Comparison of ENCODE assay signal across 14 mouse cellular contexts in genomic region chr11:86878327-86879065, GRCm38 (mm10).
DNase-seq lines count a peak whose midpoint lies in the region; ATAC-seq and TF ChIP-seq lines count a peak whose summit lies in the region.
"Had no signal": no experiment of that assay in that cellular context is flagged by ENCODE, and none has a peak within 500 bp of the region (broad histone marks: within the 10 kb centered on the region; RNA-seq: fewer than 3 reads in every experiment).

No protein-coding gene starts in this region.

- H3K27me3 ChIP-seq in intestine, postnatal 0 days (replicated peaks; ENCODE audit: control insufficient read depth, insufficient read depth, low read length): no peaks in the 10 kb centered on the region
- no peaks in the 10 kb centered on the region for H3K27me3 ChIP-seq in intestine, embryonic 16.5 days (replicated peaks; ENCODE audit: control insufficient read depth, insufficient read depth, low read length)
- H3K27me3 ChIP-seq: limb, embryonic 15.5 days had no signal

- no peak overlapping the region for H3K4me3 ChIP-seq in intestine, postnatal 0 days (ENCODE audit: low read depth, low read length)
- no peak overlapping the region for H3K4me3 ChIP-seq in intestine, embryonic 16.5 days (ENCODE audit: low read length)
- H3K4me3 ChIP-seq: limb, embryonic 15.5 days; megakaryocyte, embryonic 14.5 days had no signal

- TF ChIP-seq CTCF in intestine, postnatal 0 days (IDR thresholded peaks at IDR 0.05; ENCODE audit: low read depth): peak; percentile 34; the same call in 1 of the 2 replicates

- no peaks in the 10 kb centered on the region for H3K4me1 ChIP-seq in intestine, postnatal 0 days (replicated peaks; ENCODE audit: control insufficient read depth, insufficient read depth, low read length)
- no peaks in the 10 kb centered on the region for H3K4me1 ChIP-seq in intestine, embryonic 16.5 days (ENCODE audit: control insufficient read depth, insufficient read depth, low read length)

- H3K27ac ChIP-seq in intestine, postnatal 0 days (ENCODE audit: low read depth, low read length): no peak overlapping the region
- no peak overlapping the region for H3K27ac ChIP-seq in intestine, embryonic 16.5 days (ENCODE audit: low read length)
- H3K27ac ChIP-seq: limb, embryonic 15.5 days had no signal

- no peak overlapping the region for H3K4me2 ChIP-seq in intestine, postnatal 0 days (replicated peaks; ENCODE audit: low read depth)
- no peak overlapping the region for H3K4me2 ChIP-seq in intestine, embryonic 16.5 days (ENCODE audit: low read depth, low read length)
- H3K4me2 ChIP-seq: limb, embryonic 15.5 days had no signal

- no peak overlapping the region for H3K9ac ChIP-seq in intestine, postnatal 0 days (ENCODE audit: low read depth, low read length)
- no peak overlapping the region for H3K9ac ChIP-seq in intestine, embryonic 16.5 days (ENCODE audit: low read depth, low read length)
- H3K9ac ChIP-seq: limb, embryonic 15.5 days had no signal

- peak; percentile 47 for DNase-seq in 416B (ENCODE audit: low read depth)
- DNase-seq in A20 (ENCODE audit: low read depth, low spot score): peak; percentile 89
- DNase-seq in adrenal gland, postnatal 14 days: peak; percentile 73
- no peak for DNase-seq in right cerebral cortex, postnatal 25 days
- no peak for DNase-seq in layer of hippocampus, postnatal 25 days (ENCODE audit: extremely low spot score in 1 of 2, low spot score in 1 of 2)
- DNase-seq: cerebellum, adult 11 months; gastrocnemius, postnatal 36 days; heart, postnatal 4 days; kidney, adult 18-20 months had no signal

- no peak for ATAC-seq in intestine, postnatal 0 days
- ATAC-seq in intestine, embryonic 16.5 days: no peak
- ATAC-seq: forebrain, embryonic 14.5 days had no signal

- H3K36me3 ChIP-seq in intestine, postnatal 0 days (ENCODE audit: control insufficient read depth, insufficient read depth): no peaks in the 10 kb centered on the region
- H3K36me3 ChIP-seq in intestine, embryonic 16.5 days (ENCODE audit: control insufficient read depth, insufficient read depth, low read length): no peaks in the 10 kb centered on the region
- H3K36me3 ChIP-seq: limb, embryonic 15.5 days had no signal

- no peaks in the 10 kb centered on the region for H3K9me3 ChIP-seq in intestine, postnatal 0 days (ENCODE audit: control insufficient read depth)
- H3K9me3 ChIP-seq in intestine, embryonic 16.5 days (ENCODE audit: control insufficient read depth, low read length): 0 out of 2 replicates have a peak, but pooled peaks cover 3% of the 10 kb centered on the region
- H3K9me3 ChIP-seq: limb, embryonic 15.5 days had no signal

- 85% methylated on average over 11 of the region's 11 CpGs for WGBS in intestine, postnatal 0 days
- WGBS in intestine, embryonic 16.5 days: 87% methylated on average over 11 of the region's 11 CpGs

Comparison
In these comparisons a context has a peak if more than half of its experiments do, and no peak if none do; other contexts are left out.
1. DNase-seq: peak in 416B (single experiment), A20 (single experiment) and adrenal gland, postnatal 14 days (single experiment); none in right cerebral cortex, postnatal 25 days (single experiment) and layer of hippocampus, postnatal 25 days (0 of 2).